Mouse (Mus musculus) heart, embryonic 14.5 days (tissue): ENCODE data around the gene G430095P16Rik. TPM values are rescaled to one million over a fixed set of nuclear protein-coding genes. Genes with fewer than 3 reads are reported as not detected.

Source experiments
- ATAC-seq: fragments of 200-750 bp; cut with Nextera tagmentation; 2 replicates; pipeline ENCODE4 v1.8.0; 2017; ENCODE audit warnings: low read depth, moderate TSS enrichment; ENCODE audit not compliant: insufficient number of reproducible peaks, insufficient read depth, low FRiP score
- H3K27ac ChIP-seq, 2 experiments: fragments of 200-500 bp in 1 of 2; fragments of 300-500 bp in 1 of 2; sonication (generic) in 1 of 2; replicated peaks in 1 of 2; 2 replicates each; pipeline ENCODE4 v1.5.1; 2012 to 2014; ENCODE audit warnings: low read depth in 2 of 2, low read length in 2 of 2, control low read depth in 1 of 2, mild to moderate bottlenecking in 1 of 2, mixed read lengths in 1 of 2; ENCODE audit not compliant: control insufficient read depth in 1 of 2, insufficient read depth in 1 of 2
- H3K27me3 ChIP-seq: fragments of 300-500 bp; sonication (generic); 2 replicates; pipeline ENCODE4 v1.6.1; 2014; ENCODE audit warnings: mild to moderate bottlenecking, low read length, control low read depth; ENCODE audit not compliant: control insufficient read depth, insufficient read depth
- H3K36me3 ChIP-seq: fragments of 300-500 bp; sonication (generic); 2 replicates; pipeline ENCODE4 v1.6.1; 2014; ENCODE audit warnings: mild to moderate bottlenecking, control low read depth, low read length, mixed read lengths; ENCODE audit not compliant: control insufficient read depth, insufficient read depth
- H3K4me1 ChIP-seq, 2 experiments: fragments of 200-500 bp in 1 of 2; fragments of 300-500 bp in 1 of 2; sonication (generic) in 1 of 2; 2 replicates each; pipeline ENCODE4 v1.6.1; 2012 to 2014; ENCODE audit warnings: low read length in 2 of 2, control low read depth in 1 of 2, mixed read lengths in 1 of 2; ENCODE audit not compliant: control insufficient read depth in 2 of 2, insufficient read depth in 2 of 2
- H3K4me2 ChIP-seq: fragments of 300-500 bp; sonication (generic); 2 replicates; pipeline ENCODE4 v1.6.1; 2014; ENCODE audit warnings: mild to moderate bottlenecking, low read length
- H3K4me3 ChIP-seq, 2 experiments: fragments of 200-500 bp in 1 of 2; fragments of 300-500 bp in 1 of 2; sonication (generic) in 1 of 2; 2 replicates each; pipeline ENCODE4 v1.5.1; 2012 to 2014; ENCODE audit warnings: low read length in 2 of 2, mild to moderate bottlenecking in 2 of 2, control low read depth in 1 of 2, low read depth in 1 of 2, moderate library complexity in 1 of 2; ENCODE audit not compliant: control insufficient read depth in 1 of 2, insufficient read depth in 1 of 2
- H3K9ac ChIP-seq: fragments of 300-500 bp; sonication (generic); 2 replicates; pipeline ENCODE4 v1.6.1; 2014; ENCODE audit warnings: mild to moderate bottlenecking, low read length
- H3K9me3 ChIP-seq: fragments of 300-500 bp; sonication (generic); 2 replicates; pipeline ENCODE4 v1.6.1; 2016; ENCODE audit warnings: low read length, control low read depth; ENCODE audit not compliant: control insufficient read depth
- WGBS: fragments of 180-500 bp; shearing (Covaris S2); extraction: QIAGEN DNeasy Blood & Tissue Kit; methylation state at CpG from one replicate; pipeline ENCODE4 v1.1.7; 2014; 5-methylcytosine and 5-hydroxymethylcytosine counted together
- polyA plus RNA-seq: library from polyadenylated mRNA; unstranded; fragments of >200 nt; fragmentation: Nextera tagmentation; extraction: Ambion mirVana; gene quantifications from 2 replicates; pipeline ENCODE4 v1.2.1, GENCODE M21; 2014

The G430095P16Rik gene
- polyA plus RNA-seq, 1 experiment from 2014 or later = 5.9 TPM

DNA sequence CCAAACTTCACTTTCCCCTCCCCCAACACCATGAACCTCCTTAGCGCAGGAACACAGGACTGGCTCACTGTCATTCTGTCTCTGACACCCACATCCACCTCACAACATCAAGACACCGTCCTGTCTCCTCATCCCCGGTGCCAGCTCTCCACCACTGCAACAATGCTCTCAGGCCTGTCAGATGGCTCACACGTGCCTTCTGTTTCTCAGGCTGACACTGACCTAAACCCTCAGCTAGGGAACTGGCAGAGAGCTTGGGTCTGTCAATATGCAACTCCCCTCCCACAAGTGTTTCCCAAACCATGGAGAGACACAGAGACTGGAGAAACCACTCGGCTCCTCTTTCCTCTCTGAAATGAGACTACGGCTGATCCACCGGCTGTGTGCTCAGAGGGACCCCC lies 37.6 kb downstream of the G430095P16Rik start:
- Histone ChIP-seq H3K36me3 (peaks cover 7% of the 10 kb centered on the region), H3K27me3 (no peaks in the 10 kb centered on the region; the same call in 1 of the 2 replicates), H3K27ac (no peak overlapping the region), H3K9ac (no peak overlapping the region), H3K4me3 (no peak overlapping the region), H3K4me1 (peaks cover 2 to 10% of the 10 kb centered on the region in 2 experiments; a peak in 3 of 4 replicates), H3K9me3 (no peaks in the 10 kb centered on the region), H3K4me2 (no peak overlapping the region)
- WGBS = 50% methylated on average over 7 of the region's 7 CpGs
- no peak for ATAC-seq

DNA sequence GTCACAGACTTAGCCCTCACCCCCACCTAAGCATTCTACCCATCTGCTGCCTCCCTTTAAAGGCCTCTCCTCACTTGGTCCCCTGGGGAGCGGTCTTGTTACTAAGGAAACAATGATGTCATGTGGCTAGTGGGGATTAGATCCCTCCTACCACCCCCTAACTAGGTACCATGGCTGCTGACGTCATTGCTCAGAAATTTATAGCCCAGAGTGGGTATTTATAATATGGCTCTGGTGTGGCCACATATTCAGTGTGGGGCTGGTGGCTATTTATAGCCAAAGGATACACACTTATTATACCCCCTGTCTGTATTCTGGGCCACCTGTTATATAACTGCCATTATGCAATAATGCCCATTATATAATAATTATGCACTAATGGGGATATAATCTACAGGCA lies 38.1 kb downstream of the G430095P16Rik start:
- Histone ChIP-seq H3K9ac (no peak overlapping the region), H3K4me3 (no peak overlapping the region), H3K36me3 (peaks cover 5% of the 10 kb centered on the region), H3K4me2 (no peak overlapping the region), H3K27ac (no peak overlapping the region), H3K4me1 (peaks cover 2 to 10% of the 10 kb centered on the region in 2 experiments; a peak in 3 of 4 replicates), H3K9me3 (no peaks in the 10 kb centered on the region), H3K27me3 (no peaks in the 10 kb centered on the region; the same call in 1 of the 2 replicates)
- ATAC-seq = no peak
- 47% methylated on average over 2 of the region's 2 CpGs for WGBS

DNA sequence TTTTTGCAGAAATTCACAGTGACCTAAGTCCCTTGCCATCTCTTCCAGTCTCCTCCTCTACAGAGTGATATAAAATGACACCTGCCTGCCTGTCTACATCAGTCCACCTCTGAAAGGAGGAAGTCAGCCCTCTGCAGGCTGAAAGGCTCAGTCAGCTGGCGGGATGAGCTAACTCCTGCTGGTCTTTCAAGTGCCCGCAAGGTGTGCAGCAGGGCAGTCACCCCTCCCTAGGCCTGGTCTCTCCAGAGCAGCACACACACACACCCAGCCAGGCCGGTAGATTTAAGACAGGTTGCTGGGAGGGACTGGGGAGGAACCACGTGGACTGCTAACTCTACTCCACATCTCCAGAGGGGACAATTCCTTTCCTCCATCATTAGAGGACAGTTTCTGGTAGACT lies 41.3 kb downstream of the G430095P16Rik start:
- no peak for ATAC-seq
- Histone ChIP-seq H3K27ac (no peak overlapping the region), H3K27me3 (no peaks in the 10 kb centered on the region; the same call in 1 of the 2 replicates), H3K9me3 (no peaks in the 10 kb centered on the region), H3K36me3 (peaks cover 12% of the 10 kb centered on the region; the same call in 1 of the 2 replicates), H3K4me1 (peaks cover 2 to 4% of the 10 kb centered on the region in 2 experiments; a peak in 2 of 4 replicates), H3K9ac (no peak overlapping the region), H3K4me2 (no peak overlapping the region), H3K4me3 (no peak overlapping the region)
- WGBS = 68% methylated on average over 4 of the region's 4 CpGs

DNA sequence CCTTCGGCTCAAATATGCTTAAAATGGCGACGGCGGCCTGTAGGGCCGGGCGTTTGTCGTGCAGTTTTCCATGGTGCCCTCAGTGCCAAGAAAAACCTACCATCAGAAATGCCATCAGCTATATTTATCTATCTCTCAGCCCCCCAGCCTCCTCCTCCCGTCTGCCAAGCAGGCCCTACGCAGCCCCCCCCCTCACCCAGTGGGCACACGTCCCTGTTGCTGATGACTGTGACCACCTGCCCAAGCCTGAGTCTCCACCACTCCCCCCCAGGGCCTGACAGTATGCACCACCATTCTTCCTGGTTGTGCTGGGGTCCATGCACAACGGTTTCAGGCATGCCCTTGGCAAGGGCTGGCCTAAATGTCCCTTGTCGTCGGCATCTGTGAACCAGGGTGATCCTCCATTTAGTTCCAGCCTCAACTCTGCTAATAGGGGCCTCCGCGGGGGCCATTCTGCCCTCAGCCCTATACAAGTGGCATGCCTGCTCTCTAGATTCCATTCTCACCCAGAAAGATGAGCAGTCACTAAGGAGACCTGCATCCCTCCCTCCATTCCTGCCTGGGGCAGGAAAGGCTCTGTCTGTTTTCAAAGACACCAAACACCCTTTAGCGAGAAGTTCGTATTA lies 42.2 kb downstream of the G430095P16Rik start:
- Histone ChIP-seq H3K27ac (no peak overlapping the region), H3K4me2 (no peak overlapping the region), H3K4me1 (peaks cover 2 to 4% of the 10 kb centered on the region in 2 experiments; a peak in 2 of 4 replicates), H3K4me3 (no peak overlapping the region), H3K36me3 (peaks cover 17% of the 10 kb centered on the region; the same call in 1 of the 2 replicates), H3K9me3 (no peaks in the 10 kb centered on the region), H3K9ac (no peak overlapping the region), H3K27me3 (no peaks in the 10 kb centered on the region; the same call in 1 of the 2 replicates)
- no peak for ATAC-seq
- 74% methylated on average over 17 of the region's 17 CpGs for WGBS

DNA sequence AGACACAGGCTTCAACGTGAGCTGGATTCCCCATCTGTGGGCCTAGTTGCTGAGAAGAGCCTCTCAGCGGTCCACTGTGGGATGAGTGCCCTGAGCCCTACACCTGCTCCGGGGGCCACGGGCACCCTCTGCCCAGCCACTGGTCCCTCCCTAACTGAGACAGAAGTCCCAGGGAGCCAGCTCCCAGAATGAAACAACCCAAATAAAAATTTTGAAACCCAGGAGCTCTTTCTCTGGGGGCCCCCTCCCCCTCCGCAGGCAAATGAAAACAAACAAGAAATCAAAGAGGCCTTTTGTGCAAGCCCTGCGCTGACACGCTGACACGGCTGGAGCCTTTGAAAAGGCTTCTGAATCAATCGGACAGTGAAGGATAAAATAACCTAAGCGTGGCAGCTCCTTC lies 42.8 kb downstream of the G430095P16Rik start:
- 53% methylated on average over 10 of the region's 10 CpGs for WGBS
- Histone ChIP-seq H3K4me1 (peaks cover 2 to 3% of the 10 kb centered on the region in 2 experiments; a peak in 2 of 4 replicates), H3K27me3 (no peaks in the 10 kb centered on the region; the same call in 1 of the 2 replicates)

DNA sequence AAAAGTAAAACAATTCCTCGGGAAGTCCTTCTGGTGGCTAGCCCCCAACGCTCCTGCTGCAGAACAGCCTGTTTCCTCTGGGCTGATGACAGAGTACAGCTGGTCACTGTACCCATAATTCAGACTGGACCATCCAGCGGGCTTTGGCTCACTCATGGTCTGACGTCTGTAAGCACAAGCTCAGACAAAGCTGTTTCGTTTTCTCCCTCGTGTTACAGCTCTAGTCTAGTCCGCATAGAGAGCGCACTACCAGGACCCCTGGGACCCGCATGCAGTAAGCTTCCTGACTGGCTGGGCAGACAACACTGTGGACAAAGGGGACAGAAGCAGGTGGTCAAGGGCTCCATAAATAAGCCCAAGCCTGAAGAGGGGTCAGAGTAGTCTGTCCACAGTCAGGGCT lies 43.6 kb downstream of the G430095P16Rik start:
- H3K36me3 ChIP-seq = peaks cover 17% of the 10 kb centered on the region; the same call in 1 of the 2 replicates
- H3K27ac ChIP-seq = no peak overlapping the region
- no peaks in the 10 kb centered on the region for H3K9me3 ChIP-seq
- no peak overlapping the region for H3K4me3 ChIP-seq
- 67% methylated on average over 9 of the region's 9 CpGs for WGBS
- H3K27me3 ChIP-seq = peaks cover 7% of the 10 kb centered on the region
- peaks cover 0 to 4% of the 10 kb centered on the region in 2 experiments; a peak in 2 of 4 replicates for H3K4me1 ChIP-seq
- ATAC-seq = no peak
- H3K9ac ChIP-seq = no peak overlapping the region
- H3K4me2 ChIP-seq = no peak overlapping the region

More for the DNA sequence above, 42.8 kb downstream of the G430095P16Rik start:
- Histone ChIP-seq H3K4me2 (no peak overlapping the region), H3K4me3 (no peak overlapping the region), H3K36me3 (peaks cover 17% of the 10 kb centered on the region; the same call in 1 of the 2 replicates), H3K9me3 (no peaks in the 10 kb centered on the region), H3K9ac (no peak overlapping the region), H3K27ac (no peak overlapping the region)
- no peak for ATAC-seq

DNA sequence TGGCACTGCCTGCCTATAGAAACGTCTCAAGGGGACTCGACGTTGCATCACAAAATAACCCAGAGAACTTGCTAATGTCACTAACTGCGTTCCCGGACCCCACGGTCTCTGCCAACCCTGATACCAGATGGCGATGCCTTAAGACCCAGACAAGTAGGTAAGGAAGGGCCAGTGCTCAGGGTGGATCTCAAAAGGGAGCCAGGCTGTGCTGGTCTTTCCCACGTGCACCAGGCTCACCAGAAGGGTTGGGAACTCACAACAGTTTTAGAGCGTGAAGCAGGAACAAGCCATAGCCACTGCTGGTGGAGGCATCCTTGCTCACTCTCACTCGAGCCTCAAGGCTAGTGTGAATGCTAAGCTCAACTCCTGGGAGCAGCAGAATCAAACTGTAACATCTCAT lies 44.4 kb downstream of the G430095P16Rik start:
- no peak overlapping the region for H3K27ac ChIP-seq
- 86% methylated on average over 10 of the region's 10 CpGs for WGBS
- H3K4me3 ChIP-seq = no peak overlapping the region
- peaks cover 14% of the 10 kb centered on the region for H3K27me3 ChIP-seq
- peaks cover 17% of the 10 kb centered on the region; the same call in 1 of the 2 replicates for H3K36me3 ChIP-seq
- no peak overlapping the region for H3K9ac ChIP-seq
- no peak overlapping the region for H3K4me2 ChIP-seq
- no peaks in the 10 kb centered on the region for H3K9me3 ChIP-seq
- no peak for ATAC-seq
- H3K4me1 ChIP-seq = peaks cover 3 to 8% of the 10 kb centered on the region in 2 experiments; a peak in 3 of 4 replicates
